Mouse (Mus musculus) ES-E14 (cell line): ENCODE data around the gene Ezh1. TPM values are rescaled to one million over a fixed set of nuclear protein-coding genes. Genes with fewer than 3 reads are reported as not detected.
A peak's percentile ranks its signal among the peaks of the same experiment; 100 is the strongest.

Source experiments
- DNase-seq: peaks from one replicate; pipeline ENCODE4 v3.0.0-alpha.2; 2013; ENCODE audit warnings: low read depth, low spot score
- H3K27ac ChIP-seq: 2 replicates; pipeline ENCODE4 v1.5.1; 2012; ENCODE audit warnings: low read depth, mild to moderate bottlenecking, low read length, moderate library complexity, mixed read lengths; ENCODE audit not compliant: poor library complexity, insufficient read depth, severe bottlenecking
- H3K36me3 ChIP-seq: 2 replicates; pipeline ENCODE4 v1.6.1; 2012; ENCODE audit warnings: mild to moderate bottlenecking, low read length, moderate library complexity, mixed read lengths; ENCODE audit not compliant: control insufficient read depth, poor library complexity, insufficient read depth, severe bottlenecking
- H3K4me1 ChIP-seq, 2 experiments: fragments of 150-350 bp in 1 of 2; sonication (generic) in 1 of 2; 2 replicates each; pipeline ENCODE4 v1.6.1; 2012; ENCODE audit warnings: low read length in 2 of 2, mild to moderate bottlenecking in 1 of 2, mixed read lengths in 1 of 2; ENCODE audit not compliant: control insufficient read depth in 2 of 2, insufficient read depth in 2 of 2, poor library complexity in 1 of 2
- H3K4me3 ChIP-seq, 2 experiments: fragments of 150-350 bp in 1 of 2; sonication (generic) in 1 of 2; 2 replicates each; pipeline ENCODE4 v1.5.1; 2012; ENCODE audit warnings: low read length in 2 of 2, low read depth in 1 of 2, mild to moderate bottlenecking in 1 of 2, mixed read lengths in 1 of 2; ENCODE audit not compliant: insufficient read depth in 1 of 2, poor library complexity in 1 of 2, severe bottlenecking in 1 of 2
- H3K9ac ChIP-seq: 2 replicates; pipeline ENCODE4 v1.6.1; 2012; ENCODE audit warnings: low read depth, mild to moderate bottlenecking, low read length, mixed read lengths; ENCODE audit not compliant: poor library complexity, insufficient read depth, severe bottlenecking
- H3K9me3 ChIP-seq: fragments of 150-350 bp; sonication (generic); 2 replicates; pipeline ENCODE4 v1.6.1; 2012; ENCODE audit warnings: low read depth, mild to moderate bottlenecking, low read length; ENCODE audit not compliant: control insufficient read depth, insufficient read depth
- CHD2 ChIP-seq: IDR thresholded peaks from 2 replicates; pipeline ENCODE4 v1.6.1; 2014; ENCODE audit warnings: mild to moderate bottlenecking, low read depth, low read length, inconsistent platforms
- HCFC1 ChIP-seq: IDR thresholded peaks from 2 replicates; pipeline ENCODE4 v1.6.1; 2012; ENCODE audit warnings: low read length, inconsistent platforms, borderline replicate concordance; ENCODE audit not compliant: insufficient read depth
- MAFK ChIP-seq: IDR thresholded peaks from 2 replicates; pipeline ENCODE4 v1.6.1; 2014; ENCODE audit warnings: mild to moderate bottlenecking, low read depth, low read length, inconsistent platforms; ENCODE audit not compliant: insufficient read depth
- ZC3H11A ChIP-seq: IDR thresholded peaks from 2 replicates; pipeline ENCODE4 v1.6.1; 2012; ENCODE audit warnings: low read depth, mild to moderate bottlenecking, inconsistent platforms, low read length, borderline replicate concordance
- ZNF384 ChIP-seq: IDR thresholded peaks from 2 replicates; pipeline ENCODE4 v1.6.1; 2012; ENCODE audit warnings: low read depth, low read length, inconsistent platforms
- in situ Hi-C, 2 experiments: fragments of 600-800 bp; cut with MboI; formaldehyde crosslinking; loops; one replicate each; pipeline ENCODE4 v1.15.1; 2025; ENCODE audit warnings: low sequenced_read_pairs in 2 of 2, inconsistent platforms in 1 of 2; ENCODE audit not compliant: unreplicated experiment in 2 of 2
- total RNA-seq: library from RNA; depleted of rRNA; stranded (reverse); fragments of 300-350 nt; gene quantifications from 2 replicates; pipeline ENCODE4 v1.2.3, GENCODE M21; 2012

Ezh1 gene
- total RNA-seq, 1 experiment: 18.3 TPM

DNA sequence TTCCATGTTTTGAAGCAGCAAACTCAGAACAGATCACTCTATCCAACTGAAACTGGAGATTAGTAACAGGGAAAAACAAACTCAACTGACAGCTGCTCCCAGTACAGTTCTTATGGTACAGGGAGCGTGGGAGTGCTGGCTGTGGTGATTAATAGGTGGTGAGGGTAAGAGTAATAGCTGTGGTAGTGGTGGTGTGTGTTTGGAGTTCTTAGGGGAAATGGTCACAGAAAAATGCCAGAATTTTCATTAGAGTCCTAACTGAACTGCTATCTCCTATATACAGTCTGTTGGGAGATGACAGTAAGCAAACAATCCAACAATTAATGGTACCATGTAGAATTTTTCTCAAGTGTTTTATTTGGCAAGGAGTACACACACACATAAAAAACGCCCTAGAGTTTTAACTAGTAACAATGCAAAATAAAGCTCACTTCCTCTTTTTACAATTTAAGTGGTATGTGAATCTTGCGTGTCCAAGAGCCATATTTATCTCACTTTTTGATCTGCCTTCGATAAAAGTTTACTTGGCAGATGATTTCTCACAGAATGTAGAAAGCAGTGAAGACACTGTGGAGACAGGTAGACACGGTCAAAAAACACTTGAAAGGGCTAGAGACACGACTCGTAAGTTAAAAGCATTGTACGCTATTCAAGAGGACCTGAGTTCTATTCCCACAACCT, 4.8 kb downstream of the Ezh1 start:
- TF ChIP-seq HCFC1 (no peak), MAFK (no peak), CHD2 (no peak), ZC3H11A (no peak), ZNF384 (no peak)
- no peak overlapping the region for H3K4me3 ChIP-seq
- H3K36me3 ChIP-seq: no peaks in the 10 kb centered on the region; the same call in 1 of the 2 replicates
- in situ Hi-C loops: no loop called here
- H3K4me1 ChIP-seq: no peaks in the 10 kb centered on the region
- DNase-seq: no peak
- no peak overlapping the region for H3K9ac ChIP-seq
- H3K9me3 ChIP-seq: no peaks in the 10 kb centered on the region
- H3K27ac ChIP-seq: no peak overlapping the region

- no peak overlapping the region for H3K4me3 ChIP-seq
- no peaks in the 10 kb centered on the region; the same call in 1 of the 2 replicates for H3K36me3 ChIP-seq
- DNase-seq: no peak
- TF ChIP-seq HCFC1: no peak
- TF ChIP-seq MAFK: no peak
- no peak for TF ChIP-seq ZC3H11A
- TF ChIP-seq ZNF384: no peak
- TF ChIP-seq CHD2: no peak
- no peak overlapping the region for H3K27ac ChIP-seq
- H3K4me1 ChIP-seq: no peaks in the 10 kb centered on the region
- in situ Hi-C loops: no loop called here
- H3K9ac ChIP-seq: no peak overlapping the region
- H3K9me3 ChIP-seq: no peaks in the 10 kb centered on the region
Measured at GRCm38 (mm10) chr11:101220853-101221252, 5.4 kb downstream of the Ezh1 start.

GRCm38 (mm10) chr11:101218436-101219055, 7.7 kb downstream of the Ezh1 start:
- no peak for DNase-seq
- Histone ChIP-seq H3K4me3 (no peak overlapping the region), H3K27ac (no peak overlapping the region), H3K9me3 (no peaks in the 10 kb centered on the region), H3K9ac (no peak overlapping the region), H3K4me1 (no peaks in the 10 kb centered on the region), H3K36me3 (peaks cover 6% of the 10 kb centered on the region)
- in situ Hi-C loops: no loop called here
- TF ChIP-seq CHD2 (no peak), ZC3H11A (no peak), ZNF384 (no peak)

DNA sequence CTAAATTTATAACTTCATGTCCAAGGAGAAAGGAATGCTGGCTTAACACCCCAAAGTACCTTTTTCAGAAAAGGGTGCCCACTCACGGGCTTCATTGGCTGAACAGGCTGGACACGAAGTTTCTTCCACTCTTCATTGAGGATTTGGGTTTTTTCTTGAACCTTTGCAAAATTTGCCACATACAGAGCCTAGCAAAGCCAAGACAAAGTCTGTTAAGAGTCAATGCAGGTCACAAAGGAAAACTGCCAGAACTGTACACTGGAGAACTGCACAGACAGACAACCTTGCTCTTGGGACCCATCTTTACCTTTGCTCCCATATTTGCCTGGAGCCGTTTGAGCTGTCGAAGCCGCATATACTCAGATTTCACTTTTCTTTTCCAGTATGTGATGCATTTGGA, 9.3 kb downstream of the Ezh1 start:
- H3K4me3 ChIP-seq: no peak overlapping the region
- no peaks in the 10 kb centered on the region for H3K9me3 ChIP-seq
- no peaks in the 10 kb centered on the region for H3K4me1 ChIP-seq
- H3K9ac ChIP-seq: no peak overlapping the region
- H3K36me3 ChIP-seq: peaks cover 6% of the 10 kb centered on the region
- TF ChIP-seq CHD2 (no peak), ZNF384 (no peak), ZC3H11A (no peak), HCFC1 (no peak), MAFK (no peak)
- DNase-seq: no peak
- H3K27ac ChIP-seq: no peak overlapping the region
- in situ Hi-C loops: no loop called here

DNA sequence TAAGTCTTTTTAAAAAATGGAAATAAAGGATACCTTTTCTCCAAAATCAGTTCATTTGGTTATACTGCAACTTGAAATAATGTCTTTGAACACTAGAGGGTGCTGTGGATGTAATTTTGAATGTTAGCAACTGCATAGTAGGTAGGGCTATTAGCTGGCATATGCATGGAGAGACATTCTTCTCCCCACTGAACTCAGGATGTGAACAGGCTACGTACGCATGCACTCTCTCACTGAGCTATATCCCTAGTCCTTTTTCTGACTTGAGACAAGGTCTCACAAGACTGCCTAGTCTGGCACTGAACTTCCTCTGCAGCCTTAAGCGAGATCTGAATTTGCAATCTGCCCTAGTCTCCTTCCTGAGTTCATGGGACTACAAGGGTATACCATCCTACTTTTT, 14.3 kb downstream of the Ezh1 start:
- Histone ChIP-seq H3K9me3 (no peaks in the 10 kb centered on the region), H3K4me1 (no peaks in the 10 kb centered on the region), H3K4me3 (no peak overlapping the region), H3K27ac (no peak overlapping the region), H3K9ac (no peak overlapping the region), H3K36me3 (peaks cover 18% of the 10 kb centered on the region; the same call in 1 of the 2 replicates)
- in situ Hi-C loops: no loop called here
- peak; percentile 70 for DNase-seq
- no peak for TF ChIP-seq MAFK
- TF ChIP-seq ZC3H11A: no peak; the same call in 1 of the 2 replicates
